Mouse (Mus musculus): ENCODE measurements around the gene Tmem267.
"Not testable (repeated sequence)": the region's sequence is repeated elsewhere in the genome, so short reads cannot be mapped to it uniquely, and the experiment has no call there.

Gene Tmem267

GRCm38 (mm10) chr13:119619735-119620134 lies 131.9 kb downstream of the Tmem267 start:
- no peak for DNase-seq

GRCm38 (mm10) chr13:119623634-119624033 lies 135.8 kb downstream of the Tmem267 start, which contains the start of gene Ccl28:
Ccl28 (plus strand) TSS chr13:119623819.
- DNase-seq = no peak

GRCm38 (mm10) chr13:119625952-119626351 lies 138.1 kb downstream of the Tmem267 start:
- DNase-seq = not testable (repeated sequence)

GRCm38 (mm10) chr13:119631482-119632155 lies 143.8 kb downstream of the Tmem267 start:
- DNase-seq = peak; percentile 78

- no peak for DNase-seq
Observed at GRCm38 (mm10) chr13:119632156-119632548, 144.3 kb downstream of the Tmem267 start.

GRCm38 (mm10) chr13:119635496-119635895 lies 147.7 kb downstream of the Tmem267 start:
- DNase-seq = no peak

- no peak for DNase-seq
Observed at GRCm38 (mm10) chr13:119637837-119638236, 150.0 kb downstream of the Tmem267 start.

- no peak for DNase-seq
Observed at GRCm38 (mm10) chr13:119638449-119638848, 150.6 kb downstream of the Tmem267 start.

- DNase-seq = no peak
Observed at GRCm38 (mm10) chr13:119639302-119639701, 151.5 kb downstream of the Tmem267 start.

- no peak for DNase-seq
Observed at GRCm38 (mm10) chr13:119640504-119640903, 152.7 kb downstream of the Tmem267 start.

- DNase-seq = no peak
Observed at GRCm38 (mm10) chr13:119641145-119641544, 153.3 kb downstream of the Tmem267 start.

GRCm38 (mm10) chr13:119644769-119645168 lies 156.9 kb downstream of the Tmem267 start:
- no peak for DNase-seq

GRCm38 (mm10) chr13:119646511-119646910 lies 158.7 kb downstream of the Tmem267 start:
- DNase-seq = no peak

GRCm38 (mm10) chr13:119648891-119649698 lies 161.3 kb downstream of the Tmem267 start:
- DNase-seq = no peak

- no peak for DNase-seq
Observed at GRCm38 (mm10) chr13:119649699-119650046, 161.8 kb downstream of the Tmem267 start.

- DNase-seq = no peak
Observed at GRCm38 (mm10) chr13:119654734-119655133, 166.9 kb downstream of the Tmem267 start.

- no peak for DNase-seq
Observed at GRCm38 (mm10) chr13:119656246-119656645, 168.4 kb downstream of the Tmem267 start.

- DNase-seq = no peak
Observed at GRCm38 (mm10) chr13:119656846-119657416, 169.1 kb downstream of the Tmem267 start.

Measured in liver (tissue).